8 mouse cellular contexts compared by ENCODE assay signal in the genomic region with DNA sequence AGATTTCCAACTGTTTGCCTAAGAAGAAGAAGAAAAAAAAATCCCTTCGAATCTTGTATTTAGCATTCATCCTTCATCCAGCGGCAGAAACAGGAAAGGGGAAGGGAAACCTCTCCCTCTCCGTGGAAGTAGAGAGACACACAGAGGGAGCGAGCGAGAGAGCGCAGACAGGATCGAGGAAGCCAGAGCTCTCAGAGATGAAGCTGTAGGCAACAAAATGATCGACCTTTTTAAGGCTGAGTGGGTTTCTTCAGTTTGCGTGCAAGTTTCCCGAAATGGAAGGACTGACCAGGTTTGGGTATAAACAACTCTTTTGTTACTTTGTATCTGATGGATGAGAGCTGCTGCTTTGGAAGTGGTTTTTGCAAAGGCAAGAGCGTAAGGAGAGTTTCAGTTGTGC.
DNase-seq lines count a peak whose midpoint lies in the region; ATAC-seq and TF ChIP-seq lines count a peak whose summit lies in the region.

No protein-coding gene starts in this region.

- DNase-seq in layer of hippocampus, adult 11-12 months (ENCODE audit: low spot score), result peak; percentile 47
- no peak for DNase-seq in layer of hippocampus, adult 9-11 months
- peak; percentile 62 to 72 for DNase-seq in cerebellum, postnatal 36 days
- no peak for DNase-seq in B cell, adult 2 months
- DNase-seq in urinary bladder, postnatal 14 days (ENCODE audit: low spot score), result no peak
- DNase-seq in spleen, adult 18-20 months, result no peak

- no peak overlapping the region for H3K9ac ChIP-seq in intestine, embryonic 15.5 days

- no peak overlapping the region for H3K4me3 ChIP-seq in intestine, embryonic 15.5 days (replicated peaks)
- H3K4me3 ChIP-seq in olfactory bulb, adult 2 months (ENCODE audit: insufficient read depth, low read depth, low read length), result peak overlapping the region; percentile 49

- H3K27me3 ChIP-seq in intestine, embryonic 15.5 days (replicated peaks), result no peaks in the 10 kb centered on the region

- H3K9me3 ChIP-seq in intestine, embryonic 15.5 days, result no peaks in the 10 kb centered on the region

- ATAC-seq in intestine, embryonic 15.5 days, result no peak

- peak overlapping the region; percentile 34 for H3K4me2 ChIP-seq in intestine, embryonic 15.5 days (replicated peaks)

- no peak overlapping the region for H3K27ac ChIP-seq in intestine, embryonic 15.5 days
- H3K27ac ChIP-seq in olfactory bulb, adult 2 months (ENCODE audit: insufficient read depth, low read depth, low read length), result peak overlapping the region; percentile 99

- TF ChIP-seq CTCF in olfactory bulb, adult 2 months (IDR thresholded peaks at IDR 0.05; ENCODE audit: insufficient read depth, low read depth, low read length), result no peak

- 26% methylated on average over 11 of the region's 11 CpGs for WGBS in intestine, embryonic 15.5 days
- 4% methylated on average over 11 of the region's 11 CpGs for WGBS in olfactory bulb, adult 2 months

- H3K4me1 ChIP-seq in intestine, embryonic 15.5 days (replicated peaks), result no peaks in the 10 kb centered on the region
- peaks cover 7% of the 10 kb centered on the region for H3K4me1 ChIP-seq in olfactory bulb, adult 2 months (ENCODE audit: control insufficient read depth, insufficient read depth, low read length)

- no peak for TF ChIP-seq POLR2A in olfactory bulb, adult 2 months (IDR thresholded peaks at IDR 0.05; ENCODE audit: insufficient read depth, low read depth, low read length)

- no peaks in the 10 kb centered on the region for H3K36me3 ChIP-seq in intestine, embryonic 15.5 days

Comparison
In these comparisons a context has a peak if more than half of its experiments do, and no peak if none do; other contexts are left out.
1. DNase-seq: peak in layer of hippocampus, adult 11-12 months (single experiment) and cerebellum, postnatal 36 days (2 of 2); none in layer of hippocampus, adult 9-11 months (single experiment), B cell, adult 2 months (0 of 2), urinary bladder, postnatal 14 days (single experiment) and spleen, adult 18-20 months (0 of 2).